Mouse (Mus musculus): ENCODE measurements at regions not wholly inside any gene's neighbourhood (a gene's known extent, or its start where the extent isn't known, plus 50 kb on each side); places are given as distances from the start of the nearest gene placed in this dataset.

DNA sequence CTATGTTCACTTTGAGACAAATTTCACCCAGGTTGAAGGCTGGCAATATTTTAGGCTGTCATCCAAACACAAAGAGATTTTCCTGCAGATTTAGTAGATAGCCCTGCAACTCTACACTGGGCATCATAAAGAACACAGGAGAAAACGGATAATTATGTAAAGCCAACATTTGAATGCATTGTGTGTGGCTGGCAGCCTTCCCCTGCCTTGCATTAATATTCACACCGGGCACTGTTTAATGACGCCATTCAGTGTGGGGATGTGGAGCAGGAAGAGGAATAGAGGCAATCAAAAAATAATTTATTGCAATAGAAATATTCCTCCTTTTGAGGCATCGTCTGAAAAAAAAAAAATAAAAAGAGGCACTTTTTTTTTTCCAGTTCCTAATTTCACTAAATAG, 105.7 kb downstream of the Samd5 start:
- DNase-seq (ENCODE audit: low spot score in 2 of 2), result no peak

DNA sequence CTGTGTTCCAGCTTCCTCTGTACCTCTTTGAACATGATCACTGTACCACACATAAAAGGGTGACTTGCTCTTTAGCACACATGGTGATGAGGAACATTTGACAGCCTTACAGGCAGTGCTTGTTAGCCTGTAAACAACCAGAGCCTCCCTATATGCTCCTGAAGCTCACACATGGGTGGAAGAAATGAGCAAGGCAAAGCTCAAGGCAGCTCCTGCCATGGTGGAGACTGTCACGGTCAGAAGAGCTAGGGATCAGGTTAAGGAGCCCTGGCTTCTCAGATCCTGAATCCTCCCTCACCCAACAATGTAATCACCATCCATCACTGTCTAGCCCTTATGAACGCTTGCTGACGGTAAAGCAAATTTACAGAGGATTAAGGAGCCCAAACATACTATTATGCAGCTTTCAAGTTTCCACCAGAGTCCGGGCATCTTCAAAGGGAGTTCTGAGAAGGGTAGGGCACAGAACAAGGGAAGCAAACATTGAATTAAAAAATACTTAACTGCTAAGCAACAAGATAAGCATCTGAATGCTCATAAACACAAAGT, 117.4 kb downstream of the Samd5 start:
- DNase-seq (ENCODE audit: low spot score in 2 of 2), result no peak

DNA sequence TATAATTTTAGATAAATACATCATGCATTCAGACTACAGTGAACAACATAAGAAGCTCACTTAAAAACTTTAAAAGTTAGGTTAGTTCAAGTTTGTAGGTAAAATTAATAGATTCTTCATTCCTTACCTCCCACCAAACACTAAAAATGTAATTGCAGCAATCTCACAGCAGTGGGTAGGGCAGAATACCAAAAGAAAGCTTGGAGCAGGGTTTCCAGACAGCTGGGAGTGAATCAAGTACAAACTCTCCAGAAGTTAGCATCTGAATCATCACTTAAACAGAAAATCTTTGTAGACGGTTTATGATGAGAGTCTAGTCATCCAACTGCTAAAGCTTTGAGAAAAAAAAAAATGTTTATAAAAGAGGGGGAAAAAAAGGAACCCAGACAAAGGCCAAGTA, 117.9 kb downstream of the Samd5 start:
- no peak for DNase-seq (ENCODE audit: low spot score in 2 of 2)

DNA sequence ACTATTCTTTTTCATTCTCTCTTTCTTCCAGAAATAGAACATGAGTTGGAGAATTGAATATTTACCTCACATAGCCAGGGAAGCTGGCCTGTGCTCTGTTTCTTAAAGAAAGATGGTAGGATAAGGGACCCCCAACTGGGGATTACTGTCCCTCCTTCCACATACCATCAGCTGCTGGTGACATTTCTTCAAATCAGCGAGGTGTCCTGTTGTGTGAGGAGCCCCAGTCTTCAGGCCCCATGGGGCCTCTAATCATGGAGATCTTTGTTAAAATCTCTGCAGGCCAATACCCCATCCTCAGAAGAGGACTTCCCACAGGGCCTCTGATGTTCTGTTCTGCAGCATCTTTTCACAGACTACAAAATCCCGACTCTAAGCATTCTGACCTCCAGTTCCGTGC, 121.1 kb downstream of the Samd5 start:
- no peak for DNase-seq (ENCODE audit: low spot score in 2 of 2)

DNA sequence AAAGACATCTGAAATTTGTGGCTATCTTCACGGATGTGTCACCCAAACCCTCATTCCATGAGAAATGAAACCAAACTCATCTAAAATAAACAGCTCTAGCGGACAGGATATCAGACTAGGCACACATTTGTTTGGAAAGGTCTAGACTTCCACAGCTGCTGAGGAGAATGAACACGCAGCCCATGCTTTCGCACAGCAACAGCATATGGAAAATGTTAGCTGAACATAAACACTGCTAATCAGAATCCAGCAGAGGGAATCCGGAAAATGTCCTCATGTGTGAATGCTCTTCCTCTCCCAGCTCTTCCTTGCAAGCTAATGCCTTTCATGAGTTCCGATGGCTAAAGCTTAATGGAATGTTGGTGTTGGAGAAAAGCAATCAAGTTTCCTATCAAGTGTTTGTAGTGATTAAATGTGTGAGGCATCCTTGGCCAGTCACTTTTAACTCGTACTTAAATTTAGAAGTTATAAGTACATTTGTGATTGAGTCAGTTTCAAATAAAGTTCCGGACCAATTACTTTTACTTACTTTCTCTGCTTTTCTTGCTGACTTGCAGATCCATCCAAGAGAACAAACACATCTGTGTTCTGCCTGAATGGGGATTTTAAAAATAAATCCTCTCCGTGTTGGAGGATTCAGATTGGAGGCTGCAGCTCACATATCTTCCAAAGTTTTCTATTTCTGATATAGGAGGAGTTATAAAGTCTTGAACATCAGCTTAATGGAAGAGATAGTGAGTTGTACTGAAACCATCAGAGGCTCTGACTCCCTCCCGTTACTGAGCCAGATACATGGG, 124.9 kb downstream of the Samd5 start:
- no peak for DNase-seq (ENCODE audit: low spot score in 2 of 2)

DNA sequence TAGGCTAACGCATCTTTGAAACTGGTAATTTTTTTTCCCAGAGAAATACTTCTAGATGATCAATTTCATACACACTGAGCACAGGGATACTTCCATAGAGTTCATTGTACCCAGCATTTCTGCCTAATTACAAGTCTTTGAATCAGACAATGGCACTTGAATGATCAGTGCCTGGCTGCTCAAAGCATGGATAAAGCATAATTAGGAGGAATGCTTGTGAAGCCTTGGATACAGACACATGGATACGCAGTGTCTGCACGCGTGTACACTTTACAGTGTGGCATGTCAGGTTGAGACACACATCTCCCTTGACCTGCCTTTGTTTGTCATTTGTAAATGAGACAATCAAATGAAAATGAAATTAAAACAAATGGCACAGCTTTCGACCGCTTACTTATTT, 129.2 kb downstream of the Samd5 start:
- DNase-seq (ENCODE audit: low spot score in 2 of 2), result no peak

DNA sequence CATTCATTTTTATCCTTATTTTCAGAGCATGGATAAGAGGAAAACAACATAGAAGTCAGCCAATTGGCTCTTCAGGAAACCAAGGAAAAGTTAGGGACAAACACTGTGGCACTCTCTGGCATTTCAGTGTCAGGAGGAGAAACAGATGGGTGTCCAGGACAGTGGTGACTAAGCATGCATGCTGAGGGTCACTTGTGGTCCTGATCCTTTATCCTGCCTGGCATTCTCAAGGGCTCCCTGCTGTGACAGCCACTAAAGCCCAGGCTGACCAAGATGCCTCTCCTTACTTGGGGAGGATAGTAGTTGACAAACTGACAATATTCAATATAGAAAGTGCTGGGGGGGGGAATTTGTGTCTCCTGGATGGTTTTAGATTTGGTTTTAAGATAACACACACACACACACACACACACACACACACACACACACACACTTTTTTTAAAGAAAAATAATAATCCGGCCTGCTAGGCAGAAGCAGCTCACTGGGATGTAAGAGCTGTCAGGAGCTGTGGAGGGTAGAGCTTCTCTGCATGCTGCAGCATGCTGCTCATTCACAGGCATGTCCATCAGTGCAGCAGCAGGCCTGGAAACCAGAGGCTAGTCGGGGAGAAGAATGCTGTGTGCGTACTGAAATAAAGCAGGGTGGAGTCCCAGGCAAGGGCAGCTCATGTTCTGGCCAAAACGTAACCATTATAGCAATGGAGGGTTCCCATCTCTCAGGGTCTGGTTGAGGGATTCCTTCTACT, 130.8 kb downstream of the Samd5 start:
- no peak for DNase-seq (ENCODE audit: low spot score in 2 of 2)

DNA sequence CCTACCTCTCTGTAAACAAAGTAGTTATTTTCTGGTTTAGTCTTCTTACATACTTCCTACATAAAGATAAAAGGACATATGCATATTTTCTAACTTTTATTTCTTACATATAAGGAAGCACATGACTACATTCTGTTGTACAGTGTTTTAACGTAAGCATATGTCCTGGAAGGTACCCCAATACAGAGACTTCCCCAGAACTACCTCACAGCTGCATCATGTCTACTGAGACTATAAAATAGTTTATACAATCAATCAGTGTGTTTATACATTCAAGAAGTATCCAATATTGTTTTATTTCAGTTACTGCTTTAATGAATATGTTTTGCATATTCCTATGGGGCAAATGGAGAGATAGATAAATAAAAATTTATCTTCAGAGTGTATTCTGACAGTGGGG, 133.4 kb downstream of the Samd5 start:
- no peak for DNase-seq (ENCODE audit: low spot score in 2 of 2)

DNA sequence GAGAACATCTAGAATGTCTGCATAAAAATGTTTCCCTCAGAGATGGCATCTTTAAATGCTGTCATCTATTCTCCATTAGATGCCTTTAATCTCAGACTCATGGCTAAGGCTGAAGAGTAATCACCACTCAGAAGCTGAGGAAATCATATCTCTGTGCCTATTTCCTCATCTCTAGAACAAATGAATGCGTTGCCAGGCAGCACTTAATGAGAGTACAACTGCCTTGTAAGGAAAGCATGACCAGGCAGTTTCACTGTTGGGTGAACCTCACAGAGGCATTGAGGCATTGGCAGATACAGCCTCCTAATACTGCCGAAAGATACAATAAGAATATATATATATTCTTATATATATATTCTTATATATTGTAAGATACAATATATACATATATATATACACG, 137.3 kb downstream of the Samd5 start:
- no peak for DNase-seq (ENCODE audit: low spot score in 2 of 2)

DNA sequence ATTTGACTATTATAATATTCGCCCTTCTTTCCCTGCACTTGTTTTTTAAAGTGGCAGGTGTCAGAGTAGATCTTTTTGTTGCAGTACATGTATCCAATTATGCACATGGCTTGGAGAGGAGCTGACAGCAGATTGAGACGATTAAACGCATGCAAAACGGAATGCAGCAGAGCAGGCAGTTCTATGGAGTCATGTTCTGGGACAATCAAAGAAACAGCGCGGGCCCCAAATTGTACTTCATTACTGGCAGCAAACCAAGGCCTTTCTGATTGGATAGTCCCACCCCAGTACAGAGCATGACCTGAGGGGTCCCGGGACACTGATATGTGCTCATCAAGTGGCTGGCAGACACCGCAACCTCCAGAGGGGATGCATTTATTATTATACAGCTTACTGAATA, 140.5 kb downstream of the Samd5 start:
- no peak for DNase-seq (ENCODE audit: low spot score in 2 of 2)

DNA sequence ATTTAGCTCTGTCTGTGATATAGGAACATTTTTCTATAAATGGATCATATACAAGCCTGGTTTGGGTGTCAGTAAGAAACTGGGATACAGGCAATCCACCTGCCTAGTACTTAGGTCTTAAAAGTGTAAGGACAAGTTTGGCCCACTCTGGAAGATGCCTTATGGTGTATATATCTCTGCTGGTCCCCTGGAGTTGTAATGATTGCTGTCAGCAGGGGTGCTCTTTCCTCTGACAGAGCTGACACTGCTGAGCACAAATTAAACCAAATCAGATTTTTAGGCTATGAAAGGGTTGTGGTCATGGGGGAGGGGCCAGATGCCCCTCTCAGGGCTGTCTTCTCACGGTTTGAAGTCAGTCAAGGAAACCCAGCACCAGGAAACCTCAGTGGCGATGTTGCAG, 141.7 kb downstream of the Samd5 start:
- no peak for DNase-seq (ENCODE audit: low spot score in 2 of 2)

DNA sequence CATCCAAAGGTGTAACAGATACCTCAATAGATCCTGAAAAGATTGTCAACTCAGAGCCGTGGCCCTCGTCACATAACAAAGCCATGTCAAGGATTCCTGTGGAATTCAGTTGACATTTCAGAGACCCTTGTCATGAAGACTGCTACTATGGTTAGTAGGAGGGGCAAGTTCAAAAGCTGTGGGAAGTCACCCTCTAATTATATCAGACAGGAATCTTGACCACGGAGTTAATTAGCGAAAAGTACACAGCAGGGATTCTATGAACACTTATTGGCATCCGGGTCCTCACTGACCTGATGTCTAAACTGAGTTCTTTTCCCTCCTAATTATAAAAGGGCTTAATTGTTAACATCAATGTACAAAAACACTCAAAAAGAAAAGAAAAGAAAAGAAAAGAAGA, 143.1 kb downstream of the Samd5 start:
- DNase-seq (ENCODE audit: low spot score in 2 of 2), result no peak

DNA sequence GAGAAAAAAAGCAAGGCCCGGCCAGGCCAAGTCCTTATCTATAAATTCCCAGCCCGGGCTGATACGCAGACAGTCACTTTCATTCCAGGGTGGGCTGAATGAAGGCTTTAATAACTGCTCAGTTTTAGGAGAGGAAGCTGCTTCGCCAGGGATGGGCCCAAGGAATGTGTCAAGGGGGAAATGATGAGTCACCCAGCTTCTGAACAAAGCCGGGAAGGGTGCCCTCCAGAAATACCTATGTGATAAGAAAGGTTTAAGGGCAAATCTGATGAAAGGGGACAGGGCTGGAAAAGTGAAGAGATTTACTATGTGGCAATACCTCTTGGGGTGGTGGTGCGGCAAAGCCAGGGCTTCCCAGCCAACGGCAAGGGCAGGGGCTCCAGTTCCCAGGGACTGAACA, 145.6 kb downstream of the Samd5 start:
- no peak for DNase-seq (ENCODE audit: low spot score in 2 of 2)

DNA sequence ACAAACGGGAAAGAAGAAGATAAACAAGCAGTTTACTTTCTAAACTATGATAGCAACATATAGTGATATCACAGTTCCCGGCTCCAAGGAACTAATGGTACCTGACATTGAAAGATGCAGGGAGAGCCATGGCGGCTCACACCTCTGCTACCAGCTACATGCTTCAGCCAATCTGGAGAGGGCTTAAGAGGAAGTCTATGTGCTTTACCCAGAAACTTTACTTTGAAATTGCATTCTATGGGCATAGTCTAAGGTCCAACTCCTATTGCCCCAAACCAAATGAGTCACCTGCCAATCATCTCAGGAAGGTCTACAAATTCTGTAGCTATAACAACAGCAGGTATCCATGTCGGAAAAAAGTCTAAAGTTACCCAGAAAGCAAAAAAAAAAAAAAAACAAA, 146.9 kb downstream of the Samd5 start:
- no peak for DNase-seq (ENCODE audit: low spot score in 2 of 2)

DNA sequence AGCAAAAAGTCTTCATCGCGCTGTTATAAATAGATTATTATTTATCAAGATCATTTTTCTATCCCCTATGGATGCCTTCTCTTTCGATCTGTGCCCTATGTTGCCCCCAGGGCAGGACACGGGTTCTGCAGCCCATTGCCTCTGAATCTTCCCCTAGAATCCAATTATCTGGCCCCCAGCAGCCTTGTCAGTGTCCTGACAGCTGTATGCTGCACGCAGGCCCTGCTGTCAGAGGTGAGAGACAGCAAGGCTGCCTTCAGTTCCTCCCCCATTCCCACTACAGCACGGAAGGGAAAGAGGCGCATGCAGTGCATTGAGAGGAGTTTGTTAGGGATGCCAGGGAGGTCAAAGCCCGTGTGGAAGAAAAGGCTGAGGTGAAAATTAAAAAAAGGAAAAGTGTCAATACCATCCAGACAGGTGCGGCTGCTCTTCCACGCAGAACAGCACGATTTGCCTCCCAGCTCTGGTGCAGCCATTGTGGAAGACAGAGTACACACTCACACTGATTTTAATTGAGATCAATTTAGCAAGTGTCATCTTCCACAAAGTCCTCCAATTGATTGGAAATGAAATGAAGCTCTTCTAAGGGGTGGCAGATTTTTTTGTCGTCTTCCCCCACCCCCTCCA, 165.1 kb downstream of the Samd5 start:
- DNase-seq (ENCODE audit: low spot score in 2 of 2), result no peak

DNA sequence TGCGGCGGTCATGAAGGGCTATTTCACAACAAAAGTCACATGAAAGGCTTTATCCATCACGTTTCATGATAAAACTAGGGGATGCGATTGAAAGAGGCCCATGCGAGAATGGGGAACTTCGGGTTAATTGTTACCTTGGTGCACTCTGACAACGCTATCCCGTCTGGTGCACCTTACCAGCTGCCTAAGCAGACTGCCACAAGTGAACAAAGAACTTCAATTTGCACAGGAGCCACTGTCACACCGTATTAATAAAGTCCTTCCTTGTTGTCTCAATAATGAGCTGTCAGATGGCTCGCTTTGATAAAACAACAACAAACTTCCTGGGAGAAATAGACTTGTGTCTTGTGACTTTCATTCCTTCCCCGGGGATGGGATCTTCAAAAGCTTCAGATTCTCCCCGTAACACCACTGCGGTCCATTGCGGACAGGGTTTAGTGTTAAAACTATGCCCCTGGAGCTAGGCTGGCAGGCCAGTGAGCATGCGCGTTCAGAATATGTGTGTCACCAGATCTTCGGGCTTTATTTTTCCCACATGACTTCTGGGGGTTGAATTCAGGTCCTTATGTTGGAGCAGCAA, 165.8 kb downstream of the Samd5 start:
- DNase-seq (ENCODE audit: low spot score in 2 of 2), result no peak

DNA sequence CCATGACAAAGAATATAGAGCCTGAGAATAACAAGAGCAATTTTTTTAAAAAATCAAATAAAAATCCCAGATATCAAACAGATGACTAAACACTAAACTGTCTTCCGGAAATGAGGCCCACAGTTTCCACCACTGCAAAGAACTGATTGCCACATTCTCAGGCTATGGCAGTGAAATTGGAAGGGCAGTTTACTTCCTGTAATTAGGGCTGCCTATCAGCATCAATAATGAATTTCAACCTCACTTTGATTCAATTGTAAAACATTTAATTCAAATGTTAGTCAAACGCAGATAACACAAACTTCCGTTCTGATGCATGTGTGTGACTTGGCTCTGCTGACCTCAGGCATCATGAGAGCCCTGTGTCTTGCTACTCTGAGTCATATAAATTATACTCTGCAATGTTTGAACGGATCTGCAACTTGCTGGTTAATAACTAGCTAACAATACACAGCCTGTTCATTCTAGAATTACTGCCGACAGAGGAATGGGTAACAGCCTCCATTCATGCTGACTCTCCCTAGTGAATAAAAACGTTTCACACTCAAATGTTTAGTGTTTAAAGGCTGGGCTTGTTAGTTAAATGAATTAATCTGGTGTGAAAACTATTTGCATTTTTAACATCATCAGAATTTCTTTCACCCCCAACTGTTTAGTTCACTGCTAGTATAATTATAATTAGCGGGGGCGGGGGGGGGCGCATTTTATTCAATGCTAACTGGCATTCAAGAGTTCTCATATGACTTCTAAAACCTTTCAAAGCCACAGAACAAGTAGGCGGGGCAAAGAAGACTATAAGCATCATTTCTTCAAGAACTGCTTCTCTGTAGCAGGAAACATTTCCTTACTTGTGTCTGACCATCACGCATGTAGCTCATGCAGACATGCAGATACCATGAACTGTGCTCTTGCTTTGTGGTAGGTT, 171.2 kb downstream of the Samd5 start:
- no peak for DNase-seq (ENCODE audit: low spot score in 2 of 2)

DNA sequence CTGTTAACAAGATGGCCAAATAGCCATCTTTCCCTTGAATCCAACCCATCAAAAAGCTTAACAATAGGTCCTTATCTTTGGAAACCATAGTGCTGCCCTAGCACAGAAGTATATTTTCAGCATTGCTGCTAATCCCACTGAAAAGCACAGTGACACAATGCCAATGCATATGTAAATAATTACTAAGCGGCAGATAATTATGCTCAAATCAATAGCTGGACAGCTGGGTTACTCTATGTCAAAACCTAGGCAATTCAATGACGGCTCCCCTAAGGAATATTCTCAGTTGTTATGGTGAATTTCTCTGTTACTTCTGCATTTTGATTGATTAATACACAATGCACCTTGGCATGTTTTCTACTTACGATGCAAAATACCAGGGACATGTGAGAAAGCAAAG, 176.5 kb downstream of the Samd5 start:
- DNase-seq (ENCODE audit: low spot score in 2 of 2), result no peak

DNA sequence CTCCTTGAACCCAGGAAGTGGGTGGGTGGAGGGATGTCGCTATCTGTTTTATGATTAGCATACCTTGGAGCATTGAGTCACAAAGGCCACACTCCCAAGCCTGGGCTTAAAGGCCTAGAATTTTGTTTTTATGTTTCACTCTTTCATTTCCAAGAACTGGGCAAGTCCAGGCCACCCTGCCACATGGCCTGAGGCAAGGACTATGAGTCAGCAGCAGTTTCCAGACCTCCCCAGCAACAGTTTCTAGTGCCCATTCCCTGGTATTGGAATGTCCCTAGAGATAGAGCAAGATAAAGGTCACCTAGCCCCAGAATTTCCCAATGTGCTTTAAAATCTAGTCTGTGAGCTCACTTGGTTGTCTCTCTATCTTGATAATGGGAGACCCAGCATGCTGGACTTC, 178.0 kb downstream of the Samd5 start:
- no peak for DNase-seq (ENCODE audit: low spot score in 2 of 2)

DNA sequence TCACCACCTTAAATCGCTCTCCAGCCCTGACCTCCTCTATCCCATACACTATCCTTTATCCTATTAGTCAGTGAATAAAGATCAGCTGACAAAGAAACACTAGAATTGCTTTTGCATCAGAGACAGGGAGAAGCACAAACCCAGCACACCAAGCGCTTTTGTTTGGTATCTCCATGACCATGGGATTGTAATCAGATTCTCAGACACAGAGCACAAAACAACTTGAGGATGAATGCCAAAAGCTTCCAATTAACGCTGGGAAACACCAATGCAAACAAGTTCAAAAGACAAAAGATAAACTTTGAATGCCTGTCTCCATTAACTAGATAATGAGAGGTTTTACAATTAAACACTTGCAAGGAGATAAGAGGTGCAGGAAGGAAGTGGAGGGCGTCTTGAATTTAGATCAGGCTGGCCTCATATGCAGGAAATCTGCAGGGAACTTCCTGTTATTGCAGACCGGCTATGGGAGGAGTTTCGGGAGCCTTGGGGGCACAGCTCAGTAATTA, 179.8 kb downstream of the Samd5 start:
- DNase-seq (ENCODE audit: low spot score in 2 of 2), result no peak

DNA sequence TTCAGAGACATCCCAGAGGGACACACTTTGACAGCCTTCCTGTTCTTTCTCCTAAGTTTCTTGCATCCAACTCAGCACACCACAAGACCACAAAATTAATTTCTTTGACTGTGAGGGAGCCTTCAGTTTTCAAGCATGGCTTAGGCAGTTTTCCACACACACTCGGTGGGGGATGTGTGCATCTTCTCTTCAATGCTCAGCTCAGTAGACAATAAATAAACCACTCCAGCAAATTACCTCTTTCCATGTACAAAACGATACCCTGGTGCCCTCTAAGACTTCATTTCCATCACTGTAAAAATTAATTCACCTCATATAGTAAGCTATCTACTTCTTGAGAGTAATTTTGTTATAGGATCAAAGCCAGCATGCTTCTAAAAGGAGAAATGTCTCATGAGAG, 184.6 kb downstream of the Samd5 start:
- no peak for DNase-seq (ENCODE audit: low spot score in 2 of 2)
